Mouse (Mus musculus) kidney, postnatal 0 days (tissue): ENCODE data around the gene Cdk16. TPM values are rescaled to one million over a fixed set of nuclear protein-coding genes. Genes with fewer than 3 reads are reported as not detected.

Experiments
- ATAC-seq: fragments of 200-750 bp; cut with Nextera tagmentation; replicated peaks from 2 replicates; pipeline ENCODE4 v1.8.0; 2017; ENCODE audit warnings: low read depth, moderate number of reproducible peaks, moderate TSS enrichment, moderate library complexity; ENCODE audit not compliant: low FRiP score
- DNase-seq: peaks from one replicate; pipeline ENCODE4 v3.0.0-alpha.2; 2016; ENCODE audit warnings: low spot score
- H3K27ac ChIP-seq: fragments of 300-500 bp; sonication (generic); 2 replicates; pipeline ENCODE4 v1.5.1; 2014; ENCODE audit warnings: mild to moderate bottlenecking
- H3K27me3 ChIP-seq: fragments of 300-500 bp; sonication (generic); 2 replicates; pipeline ENCODE4 v1.6.1; 2014; ENCODE audit warnings: low read length, mixed read lengths; ENCODE audit not compliant: insufficient read depth
- H3K36me3 ChIP-seq: fragments of 300-500 bp; sonication (generic); 2 replicates; pipeline ENCODE4 v1.6.1; 2014; ENCODE audit warnings: low read length, mixed read lengths; ENCODE audit not compliant: insufficient read depth
- H3K4me1 ChIP-seq: fragments of 300-500 bp; sonication (generic); replicated peaks from 2 replicates; pipeline ENCODE4 v1.6.1; 2014; ENCODE audit warnings: antibody characterized with exemption, low read length, mixed read lengths; ENCODE audit not compliant: insufficient read depth
- H3K4me2 ChIP-seq: fragments of 300-500 bp; sonication (generic); 2 replicates; pipeline ENCODE4 v1.6.1; 2014; ENCODE audit warnings: mild to moderate bottlenecking, low read length, moderate library complexity, mixed read lengths
- H3K4me3 ChIP-seq: fragments of 300-500 bp; sonication (generic); replicated peaks from 2 replicates; pipeline ENCODE4 v1.5.1; 2014; ENCODE audit warnings: low read depth, low read length
- H3K9ac ChIP-seq: fragments of 300-500 bp; sonication (generic); 2 replicates; pipeline ENCODE4 v1.6.1; 2014; ENCODE audit warnings: low read depth, low read length
- H3K9me3 ChIP-seq: fragments of 300-500 bp; sonication (generic); replicated peaks from 2 replicates; pipeline ENCODE4 v1.6.1; 2016; ENCODE audit warnings: low read length, inconsistent platforms, mixed read lengths
- CTCF ChIP-seq: IDR thresholded peaks from 2 replicates; pipeline ENCODE4 v1.5.1; 2016; ENCODE audit warnings: antibody characterized with exemption, low read depth, mild to moderate bottlenecking, moderate library complexity
- WGBS: fragments of 180-500 bp; shearing (Covaris S2); extraction: QIAGEN DNeasy Blood & Tissue Kit; methylation state at CpG from one replicate; pipeline ENCODE4 v1.1.7; 2014; 5-methylcytosine and 5-hydroxymethylcytosine counted together
- polyA plus RNA-seq: library from polyadenylated mRNA; unstranded; fragments of >200 nt; fragmentation: Nextera tagmentation; extraction: Ambion mirVana; gene quantifications from 2 replicates; pipeline ENCODE4 v1.2.1, GENCODE M21; 2015

Gene Cdk16
- 78.9 and 81.6 TPM in 2 replicates for polyA plus RNA-seq

- no peak for TF ChIP-seq CTCF
- Histone ChIP-seq H3K9me3 (no peaks in the 10 kb centered on the region), H3K4me2 (peak within 1 kb of the TSS; percentile 63), H3K4me1 (no peaks in the 10 kb centered on the region), H3K27ac (peak within 1 kb of the TSS; percentile 96), H3K9ac (peak within 1 kb of the TSS; percentile 86), H3K4me3 (peak within 1 kb of the TSS; percentile 67), H3K27me3 (no peaks in the 10 kb centered on the region), H3K36me3 (no peaks in the 10 kb centered on the region)
- DNase-seq (peak; percentile 97), ATAC-seq (peak; percentile 94)
- 26% methylated on average over 16 of the region's 16 CpGs for WGBS
Observed at GRCm38 (mm10) chrX:20687519-20688067, at the start of gene Cdk16. TSS of gene Cdk16 (plus strand) at chrX:20687954.

GRCm38 (mm10) chrX:20638141-20638540, 49.6 kb upstream of the Cdk16 start:
- H3K36me3 ChIP-seq: peaks cover 15% of the 10 kb centered on the region; the same call in 1 of the 2 replicates
- no peak overlapping the region for H3K27ac ChIP-seq
- DNase-seq: no peak
- no peak overlapping the region for H3K9ac ChIP-seq
- ATAC-seq: no peak
- no peak overlapping the region for H3K4me3 ChIP-seq
- no peaks in the 10 kb centered on the region for H3K27me3 ChIP-seq
- TF ChIP-seq CTCF: no peak
- no peak overlapping the region for H3K4me2 ChIP-seq
- H3K9me3 ChIP-seq: no peaks in the 10 kb centered on the region
- WGBS: 89% methylated on average over 2 of the region's 2 CpGs
- H3K4me1 ChIP-seq: no peaks in the 10 kb centered on the region

- Histone ChIP-seq H3K4me3 (no peak overlapping the region), H3K27me3 (no peaks in the 10 kb centered on the region), H3K4me2 (no peak overlapping the region), H3K36me3 (0 out of 2 replicates have a peak, but pooled peaks cover 8% of the 10 kb centered on the region), H3K4me1 (no peaks in the 10 kb centered on the region), H3K9ac (no peak overlapping the region), H3K27ac (no peak overlapping the region), H3K9me3 (no peaks in the 10 kb centered on the region)
- no peak for ATAC-seq
- TF ChIP-seq CTCF: no peak
- WGBS: 78% methylated on average over 5 of the region's 5 CpGs
- no peak for DNase-seq
Observed at GRCm38 (mm10) chrX:20644780-20645179, 43.0 kb upstream of the Cdk16 start.

- no peak overlapping the region for H3K9ac ChIP-seq
Observed at GRCm38 (mm10) chrX:20657593-20657992, 30.2 kb upstream of the Cdk16 start.

GRCm38 (mm10) chrX:20658026-20658652, 29.6 kb upstream of the Cdk16 start, which contains the start of gene Uba1:
TSS of gene Uba1 (plus strand) at chrX:20658326.
- 25% methylated on average over 27 of the region's 27 CpGs for WGBS
- H3K4me3 ChIP-seq: peak within 1 kb of the TSS; percentile 43

More at GRCm38 (mm10) chrX:20657593-20657992, 30.2 kb upstream of the Cdk16 start:
- no peak for DNase-seq
- H3K4me3 ChIP-seq: peak overlapping the region; percentile 43; the same call in 1 of the 2 replicates
- TF ChIP-seq CTCF: no peak
- ATAC-seq: no peak
- H3K27me3 ChIP-seq: no peaks in the 10 kb centered on the region
- H3K9me3 ChIP-seq: no peaks in the 10 kb centered on the region
- no peaks in the 10 kb centered on the region for H3K36me3 ChIP-seq
- no peak overlapping the region for H3K27ac ChIP-seq
- H3K4me1 ChIP-seq: no peaks in the 10 kb centered on the region
- peak overlapping the region; percentile 76 for H3K4me2 ChIP-seq
- 34% methylated on average over 5 of the region's 5 CpGs for WGBS

GRCm38 (mm10) chrX:20658891-20659406, 28.8 kb upstream of the Cdk16 start:
- peak overlapping the region; percentile 31; the same call in 1 of the 2 replicates for H3K9ac ChIP-seq
- DNase-seq (peak; percentile 7), ATAC-seq (no peak)
- WGBS: 28% methylated on average over 23 of the region's 24 CpGs
- H3K36me3 ChIP-seq: no peaks in the 10 kb centered on the region
- no peaks in the 10 kb centered on the region for H3K4me1 ChIP-seq
- no peak overlapping the region for H3K27ac ChIP-seq
- no peak for TF ChIP-seq CTCF
- peak overlapping the region; percentile 43 for H3K4me3 ChIP-seq
- H3K27me3 ChIP-seq: no peaks in the 10 kb centered on the region
- H3K9me3 ChIP-seq: no peaks in the 10 kb centered on the region
- peak overlapping the region; percentile 76 for H3K4me2 ChIP-seq

More at GRCm38 (mm10) chrX:20658026-20658652, 29.6 kb upstream of the Cdk16 start, which contains the start of gene Uba1:
- no peaks in the 10 kb centered on the region for H3K36me3 ChIP-seq
- H3K9ac ChIP-seq: peak within 1 kb of the TSS; percentile 31; the same call in 1 of the 2 replicates
- no peaks in the 10 kb centered on the region for H3K27me3 ChIP-seq
- peak; percentile 83 for ATAC-seq
- peak; percentile 86 for DNase-seq
- H3K4me1 ChIP-seq: no peaks in the 10 kb centered on the region
- 0 out of 2 replicates have a peak within 1 kb of the TSS, but pooled peaks have one; percentile 19 for H3K27ac ChIP-seq
- peak within 1 kb of the TSS; percentile 76 for H3K4me2 ChIP-seq
- H3K9me3 ChIP-seq: no peaks in the 10 kb centered on the region
- no peak for TF ChIP-seq CTCF
